Mouse (Mus musculus) E14TG2a.4 (cell line): ENCODE measurements around the gene Enpp1.
A peak's percentile ranks its signal among the peaks of the same experiment; 100 is the strongest.

Source experiments
- H3K27me3 ChIP-seq: 2 replicates; pipeline ENCODE4 v1.6.1; 2014; ENCODE audit warnings: low read length, control low read depth; ENCODE audit not compliant: insufficient read depth
- H3K36me3 ChIP-seq: 2 replicates; pipeline ENCODE4 v1.6.1; 2014; ENCODE audit warnings: low read length, control low read depth; ENCODE audit not compliant: insufficient read depth
- H3K4me1 ChIP-seq: replicated peaks from 2 replicates; pipeline ENCODE4 v1.6.1; 2014; ENCODE audit warnings: low read depth, low read length, control low read depth
- H3K4me3 ChIP-seq: replicated peaks from 2 replicates; pipeline ENCODE4 v1.5.1; 2014; ENCODE audit warnings: mild to moderate bottlenecking, low read length
- H3K9me3 ChIP-seq: 2 replicates; pipeline ENCODE4 v1.6.1; 2014; ENCODE audit warnings: low read length, control low read depth
- CTCF ChIP-seq: conservative IDR thresholded peaks from 2 replicates; pipeline ENCODE4 v1.5.1; 2014; ENCODE audit warnings: low read length
- NANOG ChIP-seq: IDR thresholded peaks from 2 replicates; pipeline ENCODE4 v1.6.1; 2014; ENCODE audit warnings: borderline replicate concordance, low read length, mixed read lengths
- POU5F1 ChIP-seq: IDR thresholded peaks from 2 replicates; pipeline ENCODE4 v1.6.1; 2014; ENCODE audit warnings: low read length, borderline replicate concordance

The Enpp1 gene

GRCm38 (mm10) chr10:24636986-24637385 lies 75.0 kb downstream of the Enpp1 start:
- Histone ChIP-seq H3K27me3 (no peaks in the 10 kb centered on the region), H3K36me3 (no peaks in the 10 kb centered on the region), H3K4me1 (peaks cover 22% of the 10 kb centered on the region), H3K9me3 (no peaks in the 10 kb centered on the region), H3K4me3 (no peak overlapping the region)
- TF ChIP-seq NANOG (no peak), CTCF (no peak), POU5F1 (no peak)

- Histone ChIP-seq H3K36me3 (no peaks in the 10 kb centered on the region), H3K27me3 (no peaks in the 10 kb centered on the region), H3K4me3 (no peak overlapping the region), H3K4me1 (peaks cover 22% of the 10 kb centered on the region), H3K9me3 (no peaks in the 10 kb centered on the region)
- TF ChIP-seq POU5F1: no peak
- no peak for TF ChIP-seq CTCF
- TF ChIP-seq NANOG: no peak
These were observed 76.1 kb downstream of the Enpp1 start for GRCm38 (mm10) chr10:24635884-24636283.

- Histone ChIP-seq H3K9me3 (no peaks in the 10 kb centered on the region), H3K27me3 (no peaks in the 10 kb centered on the region), H3K4me1 (peaks cover 22% of the 10 kb centered on the region), H3K4me3 (no peak overlapping the region), H3K36me3 (no peaks in the 10 kb centered on the region)
- no peak for TF ChIP-seq NANOG
- no peak for TF ChIP-seq POU5F1
- TF ChIP-seq CTCF: no peak
These were observed 76.6 kb downstream of the Enpp1 start for GRCm38 (mm10) chr10:24635331-24635815.

GRCm38 (mm10) chr10:24634288-24634687 lies 77.7 kb downstream of the Enpp1 start:
- Histone ChIP-seq H3K4me3 (no peak overlapping the region), H3K9me3 (no peaks in the 10 kb centered on the region)

GRCm38 (mm10) chr10:24631122-24631521 lies 80.8 kb downstream of the Enpp1 start:
- Histone ChIP-seq H3K9me3 (no peaks in the 10 kb centered on the region), H3K36me3 (no peaks in the 10 kb centered on the region), H3K4me3 (no peak overlapping the region), H3K27me3 (0 out of 2 replicates have a peak, but pooled peaks cover 4% of the 10 kb centered on the region), H3K4me1 (peaks cover 20% of the 10 kb centered on the region)
- TF ChIP-seq CTCF: no peak
- no peak for TF ChIP-seq NANOG
- no peak for TF ChIP-seq POU5F1

More at GRCm38 (mm10) chr10:24634288-24634687, 77.7 kb downstream of the Enpp1 start:
- no peak for TF ChIP-seq POU5F1
- TF ChIP-seq NANOG: no peak
- H3K4me1 ChIP-seq: peaks cover 15% of the 10 kb centered on the region
- 0 out of 2 replicates have a peak, but pooled peaks cover 1% of the 10 kb centered on the region for H3K27me3 ChIP-seq
- no peaks in the 10 kb centered on the region for H3K36me3 ChIP-seq

- H3K36me3 ChIP-seq: no peaks in the 10 kb centered on the region
- TF ChIP-seq CTCF: peak; percentile 94
- no peak for TF ChIP-seq POU5F1
- TF ChIP-seq NANOG: no peak
- H3K27me3 ChIP-seq: 0 out of 2 replicates have a peak, but pooled peaks cover 4% of the 10 kb centered on the region
- no peak overlapping the region for H3K4me3 ChIP-seq
- H3K9me3 ChIP-seq: no peaks in the 10 kb centered on the region
- peaks cover 17% of the 10 kb centered on the region for H3K4me1 ChIP-seq
These were observed 81.4 kb downstream of the Enpp1 start for GRCm38 (mm10) chr10:24630469-24631081.

- TF ChIP-seq CTCF: no peak
- TF ChIP-seq POU5F1: no peak
- no peak for TF ChIP-seq NANOG
- H3K27me3 ChIP-seq: 0 out of 2 replicates have a peak, but pooled peaks cover 4% of the 10 kb centered on the region
- H3K36me3 ChIP-seq: no peaks in the 10 kb centered on the region
- peaks cover 13% of the 10 kb centered on the region for H3K4me1 ChIP-seq
- H3K4me3 ChIP-seq: no peak overlapping the region
- H3K9me3 ChIP-seq: no peaks in the 10 kb centered on the region
These were observed 82.8 kb downstream of the Enpp1 start for GRCm38 (mm10) chr10:24629086-24629720.

- no peaks in the 10 kb centered on the region for H3K36me3 ChIP-seq
- no peaks in the 10 kb centered on the region for H3K9me3 ChIP-seq
- no peak overlapping the region for H3K4me3 ChIP-seq
- TF ChIP-seq POU5F1 (no peak), CTCF (no peak), NANOG (no peak)
- 0 out of 2 replicates have a peak, but pooled peaks cover 4% of the 10 kb centered on the region for H3K27me3 ChIP-seq
- H3K4me1 ChIP-seq: peaks cover 11% of the 10 kb centered on the region; the same call in 1 of the 2 replicates
These were observed 83.5 kb downstream of the Enpp1 start for GRCm38 (mm10) chr10:24628466-24628865.

- H3K27me3 ChIP-seq: 0 out of 2 replicates have a peak, but pooled peaks cover 4% of the 10 kb centered on the region
- H3K9me3 ChIP-seq: no peaks in the 10 kb centered on the region
- TF ChIP-seq NANOG: no peak
- no peak for TF ChIP-seq POU5F1
- no peak for TF ChIP-seq CTCF
- H3K4me3 ChIP-seq: no peak overlapping the region
- H3K4me1 ChIP-seq: peaks cover 11% of the 10 kb centered on the region; the same call in 1 of the 2 replicates
- H3K36me3 ChIP-seq: no peaks in the 10 kb centered on the region
These were observed 84.7 kb downstream of the Enpp1 start for GRCm38 (mm10) chr10:24627262-24627661.
